Comparison of ENCODE assay signal across 32 mouse cellular contexts in genomic region chr11:16528909-16529308, GRCm38 (mm10).
"Had no signal": no experiment of that assay in that cellular context is flagged by ENCODE, and none has a peak within 500 bp of the region (broad histone marks: within the 10 kb centered on the region; RNA-seq: fewer than 3 reads in every experiment).

No protein-coding gene starts in this region.

- ATAC-seq: liver, embryonic 12.5 days; liver, postnatal 0 days; lung, postnatal 0 days; midbrain, embryonic 13.5 days; midbrain, embryonic 15.5 days; midbrain, embryonic 16.5 days had no signal

- H3K27me3 ChIP-seq: limb, embryonic 12.5 days; limb, embryonic 13.5 days; limb, embryonic 15.5 days; liver, embryonic 12.5 days; liver, embryonic 13.5 days; liver, embryonic 15.5 days; lung, embryonic 15.5 days; megakaryocyte, embryonic 14.5 days; midbrain, embryonic 12.5 days; midbrain, embryonic 13.5 days; midbrain, embryonic 15.5 days; neural tube, embryonic 12.5 days; neural tube, embryonic 13.5 days had no signal

- H3K4me3 ChIP-seq: limb, embryonic 10.5 days; limb, embryonic 12.5 days; limb, embryonic 13.5 days; limb, embryonic 15.5 days; liver, embryonic 12.5 days; liver, embryonic 13.5 days; liver, embryonic 15.5 days; lung, embryonic 15.5 days; megakaryocyte, embryonic 14.5 days; midbrain, embryonic 10.5 days; midbrain, embryonic 12.5 days; midbrain, embryonic 13.5 days; midbrain, embryonic 15.5 days; myocyte; neural tube, embryonic 12.5 days; neural tube, embryonic 13.5 days had no signal

- H3K9ac ChIP-seq: limb, embryonic 12.5 days; limb, embryonic 13.5 days; limb, embryonic 15.5 days; liver, embryonic 12.5 days; liver, embryonic 13.5 days; liver, embryonic 14.5 days; liver, embryonic 15.5 days; liver, postnatal 0 days; lung, embryonic 14.5 days; lung, embryonic 15.5 days; midbrain, embryonic 12.5 days; midbrain, embryonic 13.5 days; midbrain, embryonic 15.5 days; neural tube, embryonic 12.5 days; neural tube, embryonic 13.5 days had no signal

- H3K4me1 ChIP-seq: limb, embryonic 10.5 days; limb, embryonic 12.5 days; liver, embryonic 12.5 days; liver, embryonic 13.5 days; liver, embryonic 15.5 days; lung, embryonic 15.5 days; midbrain, embryonic 10.5 days; midbrain, embryonic 12.5 days; midbrain, embryonic 13.5 days; midbrain, embryonic 15.5 days; neural tube, embryonic 12.5 days; neural tube, embryonic 13.5 days had no signal

- H3K9me3 ChIP-seq: limb, embryonic 10.5 days; limb, embryonic 12.5 days; limb, embryonic 13.5 days; limb, embryonic 15.5 days; liver, embryonic 12.5 days; liver, embryonic 13.5 days; liver, embryonic 15.5 days; lung, embryonic 15.5 days; megakaryocyte, embryonic 14.5 days; midbrain, embryonic 10.5 days; midbrain, embryonic 12.5 days; midbrain, embryonic 13.5 days; midbrain, embryonic 15.5 days; neural tube, embryonic 12.5 days; neural tube, embryonic 13.5 days had no signal

- H3K27ac ChIP-seq: limb, embryonic 10.5 days; limb, embryonic 12.5 days; limb, embryonic 13.5 days; limb, embryonic 15.5 days; liver, embryonic 12.5 days; liver, embryonic 13.5 days; liver, embryonic 14.5 days; liver, embryonic 15.5 days; lung, embryonic 15.5 days; macrophage; midbrain, embryonic 10.5 days; midbrain, embryonic 12.5 days; midbrain, embryonic 13.5 days; midbrain, embryonic 15.5 days; neural tube, embryonic 12.5 days; neural tube, embryonic 13.5 days had no signal

- H3K36me3 ChIP-seq: limb, embryonic 10.5 days; limb, embryonic 12.5 days; limb, embryonic 13.5 days; limb, embryonic 15.5 days; liver, embryonic 12.5 days; liver, embryonic 13.5 days; liver, embryonic 15.5 days; lung, embryonic 15.5 days; midbrain, embryonic 10.5 days; midbrain, embryonic 12.5 days; midbrain, embryonic 13.5 days; midbrain, embryonic 15.5 days; neural tube, embryonic 12.5 days; neural tube, embryonic 13.5 days had no signal

- H3K4me2 ChIP-seq: limb, embryonic 12.5 days; limb, embryonic 13.5 days; limb, embryonic 15.5 days; liver, embryonic 12.5 days; liver, embryonic 13.5 days; liver, embryonic 15.5 days; lung, embryonic 14.5 days; lung, embryonic 15.5 days; midbrain, embryonic 11.5 days; midbrain, embryonic 12.5 days; midbrain, embryonic 13.5 days; midbrain, embryonic 15.5 days; neural tube, embryonic 12.5 days; neural tube, embryonic 13.5 days had no signal

- DNase-seq: left cerebral cortex, postnatal 4 days; liver; liver, embryonic 13.5 days; liver, postnatal 0 days; lung, adult 18-20 months; lung, adult 2 months; lung, embryonic 14.5 days; lung, postnatal 10 days; lung, postnatal 14 days; lung, postnatal 36 days; lung, postnatal 4 days; midbrain, embryonic 14.5 days had no signal
